Mouse (Mus musculus) regulatory T cell (primary cell): Measurements from ENCODE around the gene Gm11168.
"Not testable (repeated sequence)": the region's sequence is repeated elsewhere in the genome, so short reads cannot be mapped to it uniquely, and the experiment has no call there.

Experiments
- in situ Hi-C: fragments of 300-600 bp; cut with MboI, MseI; formaldehyde crosslinking; loops from one replicate; pipeline ENCODE4 v1.15.1; 2025; ENCODE audit warnings: high pct_unique_total_duplicates

Gm11168 gene

GRCm38 (mm10) chr9:3002794-3003396, at the start of gene Gm11168:
TSS of gene Gm11168 (plus strand) at chr9:3003346.
- in situ Hi-C loops: not testable (repeated sequence)

GRCm38 (mm10) chr9:3000445-3000972, 2.6 kb upstream of the Gm11168 start, which contains the start of gene Gm10722:
TSS of gene Gm10722 (plus strand) at chr9:3000922.
- in situ Hi-C loops: not testable (repeated sequence)

DNA sequence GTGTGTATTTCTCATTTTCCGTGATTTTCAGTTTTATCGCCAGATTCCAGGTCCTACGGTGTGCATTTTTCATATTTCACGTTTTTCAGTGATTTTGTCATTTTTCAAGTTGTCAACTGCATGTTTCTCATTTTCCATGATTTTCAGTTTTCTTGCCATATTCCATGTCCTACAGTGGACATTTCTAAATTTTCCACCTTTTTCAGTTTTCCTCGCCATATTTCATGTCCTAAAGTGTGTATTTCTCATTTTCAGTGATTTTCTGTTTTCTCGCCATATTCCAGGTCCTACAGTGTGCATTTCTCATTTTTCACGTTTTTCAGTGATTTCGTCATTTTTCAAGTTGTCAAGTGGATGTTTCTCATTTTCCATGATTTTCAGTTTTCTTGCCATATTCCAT, 2.1 kb upstream of the Gm11168 start:
- in situ Hi-C loops: not testable (repeated sequence)

GRCm38 (mm10) chr9:3001948-3002659, 1.0 kb upstream of the Gm11168 start:
- in situ Hi-C loops: not testable (repeated sequence)

- in situ Hi-C loops: not testable (repeated sequence)
Observed at GRCm38 (mm10) chr9:3006179-3006578, 3.0 kb downstream of the Gm11168 start.

- in situ Hi-C loops: not testable (repeated sequence)
Observed at GRCm38 (mm10) chr9:3006636-3007035, 3.5 kb downstream of the Gm11168 start.

GRCm38 (mm10) chr9:3007272-3007671, 4.1 kb downstream of the Gm11168 start:
- in situ Hi-C loops: not testable (repeated sequence)

DNA sequence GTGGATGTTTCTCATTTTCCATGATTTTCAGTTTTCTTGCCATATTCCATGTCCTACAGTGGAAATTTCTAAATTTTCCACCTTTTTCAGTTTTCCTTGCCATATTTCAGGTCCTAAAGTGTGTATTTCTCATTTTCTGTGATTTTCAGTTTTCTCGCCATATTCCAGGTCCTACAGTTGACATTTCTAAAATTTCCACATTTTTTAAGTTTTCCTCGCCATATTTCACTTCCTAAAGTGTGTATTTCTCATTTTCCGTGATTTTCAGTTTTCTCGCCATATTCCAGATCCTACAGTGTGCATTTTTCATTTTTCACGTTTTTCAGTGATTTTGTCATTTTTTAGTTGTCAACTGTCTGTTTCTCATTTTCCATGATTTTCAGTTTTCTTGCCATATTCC, 6.2 kb downstream of the Gm11168 start:
- in situ Hi-C loops: not testable (repeated sequence)

- in situ Hi-C loops: not testable (repeated sequence)
Observed at GRCm38 (mm10) chr9:3012054-3012621, 9.0 kb downstream of the Gm11168 start.

DNA sequence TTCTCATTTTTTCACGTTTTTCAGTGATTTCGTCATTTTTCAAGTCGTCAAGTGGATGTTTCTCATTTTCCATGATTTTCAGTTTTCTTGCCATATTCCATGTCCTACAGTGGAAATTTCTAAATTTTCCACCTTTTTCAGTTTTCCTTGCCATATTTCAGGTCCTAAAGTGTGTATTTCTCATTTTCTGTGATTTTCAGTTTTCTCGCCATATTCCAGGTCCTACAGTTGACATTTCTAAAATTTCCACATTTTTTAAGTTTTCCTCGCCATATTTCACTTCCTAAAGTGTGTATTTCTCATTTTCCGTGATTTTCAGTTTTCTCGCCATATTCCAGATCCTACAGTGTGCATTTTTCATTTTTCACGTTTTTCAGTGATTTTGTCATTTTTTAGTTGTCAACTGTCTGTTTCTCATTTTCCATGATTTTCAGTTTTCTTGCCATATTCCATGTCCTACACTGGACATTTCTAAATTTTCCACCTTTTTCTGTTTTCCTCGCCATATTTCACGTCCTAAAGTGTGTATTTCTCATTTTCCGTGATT, 9.7 kb downstream of the Gm11168 start, which contains the start of gene Gm10721:
Gene Gm10721 (plus strand): TSS at position 408 of the 547 bp plus-strand sequence.
- in situ Hi-C loops: not testable (repeated sequence)

- in situ Hi-C loops: not testable (repeated sequence)
Observed at GRCm38 (mm10) chr9:3015354-3015753, 12.2 kb downstream of the Gm11168 start, which contains the start of gene Gm10720. TSS of gene Gm10720 (plus strand) at chr9:3015654.

DNA sequence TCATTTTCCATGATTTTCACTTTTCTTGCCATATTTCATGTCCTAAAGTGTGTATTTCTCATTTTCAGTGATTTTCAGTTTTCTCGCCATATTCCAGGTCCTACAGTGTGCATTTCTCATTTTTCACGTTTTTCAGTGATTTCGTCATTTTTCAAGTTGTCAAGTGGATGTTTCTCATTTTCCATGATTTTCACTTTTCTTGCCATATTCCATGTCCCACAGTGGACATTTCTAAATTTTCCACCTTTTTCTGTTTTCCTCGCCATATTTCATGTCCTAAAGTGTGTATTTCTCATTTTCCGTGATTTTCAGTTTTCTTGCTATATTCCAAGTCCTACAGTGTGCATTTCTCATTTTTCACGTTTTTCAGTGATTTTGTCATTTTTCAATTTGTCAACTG, 12.8 kb downstream of the Gm11168 start:
- in situ Hi-C loops: not testable (repeated sequence)

DNA sequence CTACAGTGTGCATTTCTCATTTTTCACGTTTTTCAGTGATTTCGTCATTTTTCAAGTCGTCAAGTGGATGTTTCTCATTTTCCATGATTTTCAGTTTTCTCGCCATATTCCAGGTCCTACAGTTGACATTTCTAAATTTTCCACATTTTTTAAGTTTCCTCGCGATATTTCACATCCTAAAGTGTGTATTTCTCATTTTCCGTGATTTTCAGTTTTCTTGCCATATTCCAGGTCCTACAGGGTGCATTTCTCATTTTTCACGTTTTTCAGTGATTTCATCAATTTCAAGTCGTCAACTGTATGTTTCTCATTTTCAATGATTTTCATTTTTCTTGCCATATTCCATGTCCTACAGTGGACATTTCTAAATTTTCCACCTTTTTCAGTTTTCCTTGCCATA, 14.0 kb downstream of the Gm11168 start, which contains the start of gene Gm10719:
Gene Gm10719 (plus strand): TSS at position 301 of the 400 bp plus-strand sequence.
- in situ Hi-C loops: not testable (repeated sequence)

GRCm38 (mm10) chr9:3018944-3019343, 15.8 kb downstream of the Gm11168 start:
- in situ Hi-C loops: not testable (repeated sequence)

GRCm38 (mm10) chr9:3019835-3020727, 16.9 kb downstream of the Gm11168 start:
- in situ Hi-C loops: not testable (repeated sequence)

- in situ Hi-C loops: not testable (repeated sequence)
Observed at GRCm38 (mm10) chr9:3022316-3023008, 19.3 kb downstream of the Gm11168 start.

GRCm38 (mm10) chr9:3023312-3023984, 20.3 kb downstream of the Gm11168 start, which contains the start of gene Gm10718:
TSS of gene Gm10718 (plus strand) at chr9:3023547.
- in situ Hi-C loops: not testable (repeated sequence)

GRCm38 (mm10) chr9:3023985-3024648, 21.0 kb downstream of the Gm11168 start:
- in situ Hi-C loops: not testable (repeated sequence)

- in situ Hi-C loops: loop anchor here (5.0 kb wide), 1 partner anchor 87 kb away; no protein-coding TSS in a partner anchor
Observed at GRCm38 (mm10) chr9:3024912-3025467, 21.8 kb downstream of the Gm11168 start, which contains the start of gene Gm10717. TSS of gene Gm10717 (plus strand) at chr9:3025417.
